Mouse (Mus musculus) forebrain, embryonic 14.5 days (tissue): Measurements from ENCODE around the gene Ptbp3. TPM values are rescaled to one million over a fixed set of nuclear protein-coding genes. Genes with fewer than 3 reads are reported as not detected.

ENCODE experiments used
- ATAC-seq: fragments of 200-750 bp; cut with Nextera tagmentation; 2 replicates; pipeline ENCODE4 v1.8.0; 2017; ENCODE audit warnings: mild to moderate bottlenecking, moderate library complexity
- DNase-seq: peaks from one replicate; pipeline ENCODE4 v3.0.0-alpha.2; 2015; ENCODE audit warnings: low spot score
- H3K27ac ChIP-seq: fragments of 300-500 bp; sonication (generic); 2 replicates; pipeline ENCODE4 v1.5.1; 2014; ENCODE audit warnings: low read depth, mild to moderate bottlenecking, control low read depth, low read length, moderate library complexity
- H3K27me3 ChIP-seq: fragments of 300-500 bp; sonication (generic); replicated peaks from 2 replicates; pipeline ENCODE4 v1.6.1; 2014; ENCODE audit warnings: low read length, control low read depth, mixed read lengths; ENCODE audit not compliant: control insufficient read depth, insufficient read depth
- H3K36me3 ChIP-seq: fragments of 300-500 bp; sonication (generic); 2 replicates; pipeline ENCODE4 v1.6.1; 2014; ENCODE audit warnings: low read length, control low read depth; ENCODE audit not compliant: control insufficient read depth, insufficient read depth
- H3K4me1 ChIP-seq: fragments of 300-500 bp; sonication (generic); 2 replicates; pipeline ENCODE4 v1.6.1; 2014; ENCODE audit warnings: antibody characterized with exemption, low read length, control low read depth; ENCODE audit not compliant: control insufficient read depth, insufficient read depth
- H3K4me2 ChIP-seq: fragments of 300-500 bp; sonication (generic); 2 replicates; pipeline ENCODE4 v1.6.1; 2014; ENCODE audit warnings: mild to moderate bottlenecking, control low read depth, low read length
- H3K4me3 ChIP-seq: fragments of 300-500 bp; sonication (generic); 2 replicates; pipeline ENCODE4 v1.5.1; 2014; ENCODE audit warnings: low read depth, low read length, control low read depth
- H3K9ac ChIP-seq: fragments of 300-500 bp; sonication (generic); 2 replicates; pipeline ENCODE4 v1.6.1; 2014; ENCODE audit warnings: mild to moderate bottlenecking, low read length, control low read depth, moderate library complexity
- H3K9me3 ChIP-seq: fragments of 300-500 bp; sonication (generic); replicated peaks from 2 replicates; pipeline ENCODE4 v1.6.1; 2016; ENCODE audit warnings: low read length, control low read depth, mixed read lengths; ENCODE audit not compliant: control insufficient read depth
- WGBS: fragments of 180-500 bp; shearing (Covaris S2); extraction: QIAGEN DNeasy Blood & Tissue Kit; methylation state at CpG from one replicate; pipeline ENCODE4 v1.1.7; 2014; 5-methylcytosine and 5-hydroxymethylcytosine counted together
- polyA plus RNA-seq: library from polyadenylated mRNA; unstranded; fragments of >200 nt; fragmentation: Nextera tagmentation; extraction: Ambion mirVana; gene quantifications from 2 replicates; pipeline ENCODE4 v1.2.1, GENCODE M21; 2014

Gene Ptbp3
- polyA plus RNA-seq, 1 experiment from 2014 or later: 23.5 TPM

DNA sequence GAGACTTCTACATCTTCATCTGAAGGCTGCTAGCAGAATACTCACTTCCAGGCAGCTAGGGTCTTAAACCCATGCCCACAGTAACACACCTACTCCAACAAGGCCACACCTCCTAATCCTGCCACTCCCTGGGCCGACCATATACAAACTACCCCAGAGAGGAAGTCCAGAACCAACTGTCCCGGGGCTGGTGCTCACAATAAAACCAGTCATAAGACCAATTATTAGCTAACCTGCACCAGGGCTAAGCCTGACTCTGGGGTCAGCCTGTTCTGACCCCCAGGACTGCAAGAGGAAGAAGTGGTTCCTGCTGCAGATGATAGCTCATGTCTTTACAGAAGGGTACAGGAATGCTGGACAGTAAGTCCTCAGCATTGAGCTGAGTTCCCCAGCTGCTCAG, 93.7 kb downstream of the Ptbp3 start:
- Histone ChIP-seq H3K27me3 (no peaks in the 10 kb centered on the region), H3K27ac (no peak overlapping the region), H3K36me3 (no peaks in the 10 kb centered on the region), H3K9ac (no peak overlapping the region), H3K4me3 (no peak overlapping the region), H3K4me2 (no peak overlapping the region), H3K4me1 (no peaks in the 10 kb centered on the region), H3K9me3 (no peaks in the 10 kb centered on the region)
- 85% methylated on average over 2 of the region's 2 CpGs for WGBS
- ATAC-seq (no peak), DNase-seq (no peak)

DNA sequence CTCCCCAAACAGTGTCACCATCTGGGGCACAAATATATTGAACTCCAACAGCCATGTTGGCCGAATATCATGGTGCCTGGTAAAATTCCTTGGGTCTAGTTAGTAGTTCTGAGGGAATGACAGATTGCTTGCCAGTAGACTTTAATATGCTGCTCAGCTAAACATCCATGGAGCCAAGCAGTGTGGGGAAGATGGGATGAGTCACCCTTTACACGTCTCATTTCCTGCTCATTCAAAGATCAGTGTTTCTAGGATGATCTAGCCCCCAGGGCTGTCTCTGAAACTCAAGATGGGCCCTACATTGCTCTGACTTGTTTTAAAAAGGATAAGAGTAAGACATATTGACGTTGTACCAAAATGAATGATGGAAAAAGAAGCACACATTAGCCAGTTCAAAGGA, 95.1 kb downstream of the Ptbp3 start:
- H3K27ac ChIP-seq: no peak overlapping the region
- no peaks in the 10 kb centered on the region for H3K27me3 ChIP-seq
- H3K9ac ChIP-seq: no peak overlapping the region
- H3K4me3 ChIP-seq: no peak overlapping the region
- DNase-seq (no peak), ATAC-seq (no peak)
- 90% methylated on average over 3 of the region's 3 CpGs for WGBS
- no peaks in the 10 kb centered on the region for H3K9me3 ChIP-seq
- H3K4me1 ChIP-seq: no peaks in the 10 kb centered on the region
- no peaks in the 10 kb centered on the region for H3K36me3 ChIP-seq
- H3K4me2 ChIP-seq: no peak overlapping the region

DNA sequence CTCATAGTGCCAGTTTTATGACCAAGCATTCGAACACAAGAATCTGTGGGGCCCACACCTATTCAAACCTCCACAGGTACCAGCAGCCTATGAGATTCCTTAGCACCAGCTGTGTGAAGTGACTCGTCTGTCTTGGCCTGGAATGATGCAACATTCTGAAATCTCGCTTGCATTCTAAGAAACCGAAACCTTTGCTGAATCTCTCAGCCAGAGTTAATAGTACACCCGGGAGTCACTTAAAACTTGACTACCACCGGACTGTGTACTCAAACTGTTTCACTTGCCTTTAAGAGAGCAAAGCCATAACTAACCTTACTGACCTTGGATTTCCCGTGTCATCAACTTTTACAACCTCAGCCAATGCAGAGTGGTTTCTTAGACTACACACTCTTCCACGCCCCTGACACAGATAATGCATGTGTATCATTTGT, 96.6 kb downstream of the Ptbp3 start:
- H3K4me2 ChIP-seq: no peak overlapping the region
- H3K9ac ChIP-seq: no peak overlapping the region
- no peak overlapping the region for H3K27ac ChIP-seq
- no peak for ATAC-seq
- no peaks in the 10 kb centered on the region for H3K9me3 ChIP-seq
- H3K36me3 ChIP-seq: no peaks in the 10 kb centered on the region
- 94% methylated on average over 8 of the region's 8 CpGs for WGBS
- no peak overlapping the region for H3K4me3 ChIP-seq
- H3K27me3 ChIP-seq: no peaks in the 10 kb centered on the region
- no peaks in the 10 kb centered on the region for H3K4me1 ChIP-seq
- no peak for DNase-seq

DNA sequence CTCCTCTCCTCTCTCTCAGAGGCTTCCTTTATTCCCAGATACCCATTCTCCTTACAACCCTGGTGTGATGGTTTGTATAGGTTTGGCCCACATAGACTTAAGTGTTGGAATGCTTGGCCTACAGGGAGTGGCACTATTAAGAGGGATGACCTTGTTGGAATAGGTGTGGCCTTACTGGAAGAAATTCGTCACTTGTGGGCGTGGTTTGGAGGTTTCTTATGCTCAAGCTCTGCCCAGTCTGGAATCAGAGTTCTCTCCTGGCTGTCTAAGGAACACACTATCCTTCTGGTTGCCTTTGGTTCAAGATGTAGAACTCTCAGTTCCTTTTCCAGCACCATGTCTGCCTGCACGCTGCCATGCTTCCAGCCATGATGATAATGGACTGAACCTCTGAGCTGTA, 98.3 kb downstream of the Ptbp3 start:
- no peaks in the 10 kb centered on the region for H3K9me3 ChIP-seq
- no peak overlapping the region for H3K27ac ChIP-seq
- H3K4me2 ChIP-seq: no peak overlapping the region
- ATAC-seq (no peak), DNase-seq (no peak)
- WGBS: 82% methylated on average over 3 of the region's 3 CpGs
- no peaks in the 10 kb centered on the region for H3K36me3 ChIP-seq
- H3K9ac ChIP-seq: no peak overlapping the region
- no peaks in the 10 kb centered on the region for H3K4me1 ChIP-seq
- no peaks in the 10 kb centered on the region for H3K27me3 ChIP-seq
- H3K4me3 ChIP-seq: no peak overlapping the region

DNA sequence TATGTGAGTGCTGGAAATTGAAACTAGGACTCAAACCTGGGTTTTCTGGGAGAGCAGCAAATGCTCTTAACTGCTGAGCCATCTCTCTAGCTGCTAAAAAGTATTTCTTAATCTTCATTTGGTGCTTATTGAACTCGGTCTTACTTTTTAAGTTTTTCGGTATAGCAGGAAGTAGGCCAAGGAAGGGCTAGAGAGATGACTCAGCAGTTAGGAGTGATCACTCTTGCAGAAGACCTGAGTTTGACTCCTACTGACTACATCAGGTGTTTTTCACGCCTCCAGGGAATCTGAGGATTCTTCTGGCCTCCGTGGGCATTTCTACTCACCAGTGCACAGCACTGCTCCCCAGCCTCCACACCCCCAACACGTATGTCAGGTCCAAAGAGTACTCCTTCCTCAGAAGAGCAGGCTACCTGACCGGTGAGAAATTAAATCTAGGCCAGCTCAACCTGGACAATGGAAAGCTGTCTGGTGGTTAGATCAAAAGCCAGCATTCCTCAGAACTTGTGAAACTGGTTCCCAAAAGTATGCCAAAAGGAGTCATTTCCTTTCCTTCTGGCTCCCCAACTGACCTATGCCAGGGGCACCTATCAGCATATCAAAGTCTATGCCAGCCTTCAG, 98.8 kb downstream of the Ptbp3 start:
- no peak for ATAC-seq
- Histone ChIP-seq H3K4me3 (no peak overlapping the region), H3K27ac (no peak overlapping the region), H3K4me1 (no peaks in the 10 kb centered on the region), H3K9ac (no peak overlapping the region), H3K36me3 (no peaks in the 10 kb centered on the region), H3K9me3 (no peaks in the 10 kb centered on the region), H3K4me2 (no peak overlapping the region), H3K27me3 (no peaks in the 10 kb centered on the region)
- 87% methylated on average over 6 of the region's 6 CpGs for WGBS
- DNase-seq: no peak

DNA sequence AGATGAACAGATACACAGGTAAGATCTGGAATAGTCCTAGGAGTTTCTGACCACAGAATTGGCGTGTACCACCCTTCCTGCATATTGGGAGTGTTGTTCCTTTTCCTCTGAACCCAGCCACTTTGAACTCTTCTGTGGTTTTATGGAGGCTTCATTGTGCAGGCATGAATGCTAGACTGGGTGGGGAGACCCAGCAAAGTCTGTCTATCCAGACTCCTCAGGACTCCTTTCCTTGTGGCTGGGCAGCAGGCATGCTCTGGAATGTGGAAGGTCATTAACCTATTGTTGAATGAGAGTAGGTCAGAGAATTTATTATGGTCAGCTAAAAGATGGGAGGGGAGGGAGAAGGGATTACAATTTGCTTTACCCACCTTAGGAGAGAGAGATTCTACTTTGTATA, 101.9 kb downstream of the Ptbp3 start:
- WGBS: 84% methylated on average over 1 of the region's 1 CpGs

DNA sequence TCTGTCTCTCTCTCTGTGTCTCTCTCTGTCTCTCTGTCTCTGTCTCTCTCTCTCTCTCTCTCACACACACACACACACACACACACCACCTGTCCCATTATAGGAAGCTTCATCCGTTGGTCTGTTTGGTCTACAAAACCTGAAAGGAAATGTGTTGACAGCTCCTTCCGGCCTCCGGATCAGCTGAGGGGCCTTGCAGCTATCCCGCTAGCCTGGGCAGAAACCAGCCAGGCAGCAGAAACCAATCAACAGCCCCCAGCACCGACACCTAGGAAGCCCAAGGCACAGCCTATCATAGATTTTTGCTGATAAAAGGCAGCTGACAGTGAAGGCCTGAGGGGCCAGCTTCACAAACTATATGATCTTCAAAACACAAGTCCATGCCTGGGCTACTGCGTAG, 103.6 kb downstream of the Ptbp3 start:
- Histone ChIP-seq H3K27ac (no peak overlapping the region), H3K9ac (no peak overlapping the region), H3K4me1 (no peaks in the 10 kb centered on the region), H3K27me3 (no peaks in the 10 kb centered on the region), H3K4me2 (no peak overlapping the region), H3K4me3 (no peak overlapping the region), H3K9me3 (no peaks in the 10 kb centered on the region), H3K36me3 (no peaks in the 10 kb centered on the region)
- no peak for ATAC-seq
- WGBS: 79% methylated on average over 6 of the region's 6 CpGs
- DNase-seq: no peak

More for the DNA sequence above, 101.9 kb downstream of the Ptbp3 start:
- no peaks in the 10 kb centered on the region for H3K27me3 ChIP-seq
- no peak overlapping the region for H3K9ac ChIP-seq
- H3K9me3 ChIP-seq: no peaks in the 10 kb centered on the region
- no peaks in the 10 kb centered on the region for H3K36me3 ChIP-seq
- H3K4me2 ChIP-seq: no peak overlapping the region
- H3K4me1 ChIP-seq: no peaks in the 10 kb centered on the region
- no peak for ATAC-seq
- no peak overlapping the region for H3K4me3 ChIP-seq
- H3K27ac ChIP-seq: no peak overlapping the region
- DNase-seq: no peak

DNA sequence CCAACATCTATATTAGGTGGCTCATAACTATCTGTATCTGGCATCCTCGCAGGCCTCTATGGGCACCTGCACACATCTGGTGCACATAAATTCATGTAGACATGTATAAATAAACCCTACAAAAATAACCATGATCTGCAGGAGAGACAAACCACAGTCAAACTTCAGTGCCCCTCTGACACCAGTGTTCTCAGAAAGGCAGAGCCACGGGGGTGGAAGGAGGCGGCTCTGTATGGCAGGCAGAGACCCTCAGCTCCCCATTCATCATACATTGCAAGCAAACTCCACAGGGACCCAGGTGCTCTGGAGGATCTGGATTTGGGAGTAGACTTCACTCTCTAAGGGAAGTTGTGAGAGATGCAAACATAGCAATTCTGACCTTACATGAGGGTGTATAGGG, 104.2 kb downstream of the Ptbp3 start:
- ATAC-seq (no peak), DNase-seq (no peak)
- H3K27me3 ChIP-seq: no peaks in the 10 kb centered on the region
- H3K4me3 ChIP-seq: no peak overlapping the region
- H3K4me1 ChIP-seq: no peaks in the 10 kb centered on the region
- 84% methylated on average over 3 of the region's 3 CpGs for WGBS
- H3K9ac ChIP-seq: no peak overlapping the region
- no peak overlapping the region for H3K27ac ChIP-seq
- H3K9me3 ChIP-seq: no peaks in the 10 kb centered on the region
- H3K36me3 ChIP-seq: no peaks in the 10 kb centered on the region
- H3K4me2 ChIP-seq: no peak overlapping the region

DNA sequence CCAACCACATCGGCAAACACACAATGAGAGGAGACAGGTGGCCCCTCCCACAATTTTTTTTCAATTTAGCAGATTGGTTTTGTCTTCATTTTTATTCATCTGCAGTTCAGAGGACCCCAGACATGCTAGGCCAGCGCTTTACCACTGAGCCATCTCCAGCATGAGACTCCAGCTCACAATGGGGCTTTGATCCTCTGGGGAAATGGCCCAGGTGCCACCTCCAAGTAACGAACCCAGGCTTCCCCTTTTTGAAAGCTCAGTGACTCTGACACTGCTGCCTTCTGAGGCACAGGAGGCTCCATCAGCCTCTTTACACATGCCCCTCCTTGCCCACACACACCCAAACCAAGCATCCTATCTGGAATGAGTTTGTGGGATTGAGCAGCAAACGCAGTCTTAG, 105.1 kb downstream of the Ptbp3 start:
- Histone ChIP-seq H3K4me3 (no peak overlapping the region), H3K27ac (no peak overlapping the region), H3K9me3 (no peaks in the 10 kb centered on the region), H3K9ac (no peak overlapping the region), H3K4me2 (no peak overlapping the region), H3K27me3 (peaks cover 1% of the 10 kb centered on the region), H3K4me1 (no peaks in the 10 kb centered on the region), H3K36me3 (no peaks in the 10 kb centered on the region)
- DNase-seq: no peak
- WGBS: 70% methylated on average over 4 of the region's 4 CpGs
- ATAC-seq: no peak
